Mouse (Mus musculus): ENCODE results near the gene 4930562C15Rik.

- TF ChIP-seq POLR2A (IDR thresholded peaks at IDR 0.05; ENCODE audit: low read depth, low read length), result no peak
- TF ChIP-seq CTCF (IDR thresholded peaks at IDR 0.05; ENCODE audit: extremely low read depth, insufficient read depth, insufficient read length, insufficient replicate concordance), result no peak
Observed at GRCm38 (mm10) chr16:4847041-4847440, 11.8 kb downstream of the 4930562C15Rik start.
